Mouse (Mus musculus) left cerebral cortex, postnatal 36 days (tissue): ENCODE data around the gene Gm9745. TPM values are rescaled to one million over a fixed set of nuclear protein-coding genes. Genes with fewer than 3 reads are reported as not detected.
"Not testable (repeated sequence)": the region's sequence is repeated elsewhere in the genome, so short reads cannot be mapped to it uniquely, and the experiment has no call there.

Experiments used
- DNase-seq, 2 experiments: peaks; one replicate each; pipeline ENCODE4 v3.0.0; 2021 to 2022; ENCODE audit warnings: low spot score in 2 of 2, mixed read lengths in 1 of 2
- intact Hi-C: fragments of 180-260 bp; cut with DNase I; formaldehyde crosslinking; loops from one replicate; pipeline ENCODE4 v1.15.1; 2025
- microRNA-seq: library from miRNA; unstranded; fragments of <30 nt; microRNA quantifications from one replicate; pipeline ENCODE4 v1.2.0, GENCODE M21; 2022
- total RNA-seq, 2 experiments: library from RNA; stranded (reverse); gene quantifications; 2 replicates each; pipeline ENCODE4 v1.2.3; 2021

The Gm9745 gene
- total RNA-seq, 2 experiments from 2014 or later = 0.59 TPM; not detected in 1

GRCm38 (mm10) chr13:8937611-8938140 is 10.4 kb downstream of the Gm9745 start:
- intact Hi-C loops, DNase-seq: not testable (repeated sequence)

GRCm38 (mm10) chr13:8933499-8933898 is 14.5 kb downstream of the Gm9745 start:
- no peak for DNase-seq
- intact Hi-C loops = no loop called here

- DNase-seq, intact Hi-C loops: not testable (repeated sequence)
Measured at GRCm38 (mm10) chr13:8913890-8914289, 34.1 kb downstream of the Gm9745 start.

GRCm38 (mm10) chr13:8905986-8906385 is 42.0 kb downstream of the Gm9745 start:
- intact Hi-C loops, DNase-seq: not testable (repeated sequence)

Small RNAs within 50 kb of the gene (microRNA-seq; reads per million reads assigned to microRNA genes)
- gene Gm22750 = not detected

Other genes starting within 250 kb of the Gm9745 start
- gene Wdr37, start 76.3 kb downstream of the Gm9745 start, total RNA-seq = 100 to 1,000 TPM; 104 TPM
- 10 to 100 TPM; 37.6 to 42.2 TPM for gene Idi1, start 62.7 kb downstream of the Gm9745 start, total RNA-seq
- gene Idi2, start 4.6 kb upstream of the Gm9745 start, total RNA-seq = not detected
- gene Gtpbp4, start 47.9 kb upstream of the Gm9745 start, total RNA-seq = 10 to 100 TPM; 36.3 to 37.2 TPM
- gene Larp4b, start 145.7 kb upstream of the Gm9745 start, total RNA-seq = 10 to 100 TPM; 75.5 to 76.3 TPM